Mouse (Mus musculus) hindlimb bud, embryonic 11.5 days (tissue): ENCODE results near the gene Olfr463.

Experiments used
- DNase-seq: peaks from one replicate; pipeline ENCODE4 v3.0.0-alpha.2; 2012; ENCODE audit warnings: low read depth, low spot score; ENCODE audit errors: extremely low spot score

Olfr463 gene

GRCm38 (mm10) chr11:87847884-87848283 lies 49.3 kb downstream of the Olfr463 start:
- DNase-seq: no peak

GRCm38 (mm10) chr11:87846968-87847600 lies 50.1 kb downstream of the Olfr463 start:
- DNase-seq: no peak
